Mouse (Mus musculus) brain, embryonic 18.5 days (tissue): ENCODE measurements around the gene Rora.

Source experiments
- DNase-seq: peaks from one replicate; pipeline ENCODE4 v3.0.0-alpha.2; 2012; ENCODE audit warnings: low read depth, low spot score

The Rora gene

GRCm38 (mm10) chr9:68759324-68759723 lies 105.7 kb downstream of the Rora start:
- DNase-seq, result no peak

GRCm38 (mm10) chr9:68760329-68760728 lies 106.7 kb downstream of the Rora start:
- DNase-seq, result no peak

- DNase-seq, result no peak
Observed at GRCm38 (mm10) chr9:68760876-68761275, 107.3 kb downstream of the Rora start.

GRCm38 (mm10) chr9:68761672-68762071 lies 108.1 kb downstream of the Rora start:
- DNase-seq, result no peak

GRCm38 (mm10) chr9:68765595-68765994 lies 112.0 kb downstream of the Rora start:
- DNase-seq, result no peak

GRCm38 (mm10) chr9:68769638-68770037 lies 116.1 kb downstream of the Rora start:
- no peak for DNase-seq

GRCm38 (mm10) chr9:68771383-68771782 lies 117.8 kb downstream of the Rora start:
- no peak for DNase-seq

- DNase-seq, result no peak
Observed at GRCm38 (mm10) chr9:68773770-68774169, 120.2 kb downstream of the Rora start.

- no peak for DNase-seq
Observed at GRCm38 (mm10) chr9:68782011-68782410, 128.4 kb downstream of the Rora start.

- no peak for DNase-seq
Observed at GRCm38 (mm10) chr9:68782604-68783003, 129.0 kb downstream of the Rora start.

GRCm38 (mm10) chr9:68783246-68783645 lies 129.7 kb downstream of the Rora start:
- no peak for DNase-seq

- no peak for DNase-seq
Observed at GRCm38 (mm10) chr9:68786614-68787293, 133.2 kb downstream of the Rora start.

- no peak for DNase-seq
Observed at GRCm38 (mm10) chr9:68787665-68788064, 134.1 kb downstream of the Rora start.

GRCm38 (mm10) chr9:68790922-68791321 lies 137.3 kb downstream of the Rora start:
- DNase-seq, result no peak

- no peak for DNase-seq
Observed at GRCm38 (mm10) chr9:68791982-68792540, 138.5 kb downstream of the Rora start.

GRCm38 (mm10) chr9:68795314-68795713 lies 141.7 kb downstream of the Rora start:
- no peak for DNase-seq

GRCm38 (mm10) chr9:68798221-68798620 lies 144.6 kb downstream of the Rora start:
- DNase-seq, result no peak

GRCm38 (mm10) chr9:68799065-68799464 lies 145.5 kb downstream of the Rora start:
- DNase-seq, result peak; percentile 51

- DNase-seq, result no peak
Observed at GRCm38 (mm10) chr9:68804229-68804628, 150.6 kb downstream of the Rora start.

GRCm38 (mm10) chr9:68805776-68806175 lies 152.2 kb downstream of the Rora start:
- DNase-seq, result no peak

GRCm38 (mm10) chr9:68807735-68808134 lies 154.1 kb downstream of the Rora start:
- DNase-seq, result no peak

GRCm38 (mm10) chr9:68809536-68809935 lies 155.9 kb downstream of the Rora start:
- DNase-seq, result no peak

GRCm38 (mm10) chr9:68814723-68815122 lies 161.1 kb downstream of the Rora start:
- no peak for DNase-seq

- DNase-seq, result no peak
Observed at GRCm38 (mm10) chr9:68815877-68816276, 162.3 kb downstream of the Rora start.
